Mouse (Mus musculus): ENCODE results near the gene Rpl41. TPM values are rescaled to one million over a fixed set of nuclear protein-coding genes. Genes with fewer than 3 reads are reported as not detected.

Rpl41 gene
- total RNA-seq (2014; rRNA removed) (877 and 1,605 TPM in 2 replicates), polyA plus RNA-seq (2015; fragmentation: Nextera tagmentation; extraction: Ambion mirVana) (2,439 and 3,234 TPM in 2 replicates)

- no peaks in the 10 kb centered on the region for H3K27me3 ChIP-seq (ENCODE audit: insufficient read depth, low read length)
- peak within 1 kb of the TSS; percentile 84 for H3K4me2 ChIP-seq (ENCODE audit: low read depth)
- ATAC-seq = peak; percentile 92
- H3K9me3 ChIP-seq (ENCODE audit: low read length) = no peaks in the 10 kb centered on the region
- H3K9ac ChIP-seq = peak within 1 kb of the TSS; percentile 92
- peak within 1 kb of the TSS; percentile 99 for H3K27ac ChIP-seq (ENCODE audit: low read depth, low read length)
- 1% methylated on average over 31 of the region's 31 CpGs for WGBS
- peaks cover 7% of the 10 kb centered on the region; the same call in 1 of the 2 replicates for H3K4me1 ChIP-seq (ENCODE audit: insufficient read depth)
- peaks cover 17% of the 10 kb centered on the region for H3K36me3 ChIP-seq (ENCODE audit: insufficient read depth)
- peak; percentile 98 for DNase-seq
- peak within 1 kb of the TSS; percentile 74 for H3K4me3 ChIP-seq (ENCODE audit: low read depth, low read length)
- 0 out of 2 replicates have a peak, but pooled peaks have one; percentile 21 for TF ChIP-seq CTCF (IDR thresholded peaks at IDR 0.05; ENCODE audit: low read depth)
Measured at GRCm38 (mm10) chr10:128548947-128549681, at the start of gene Rpl41. Gene Rpl41, minus strand, starts transcription at chr10:128549305.

GRCm38 (mm10) chr10:128598476-128598875 lies 49.4 kb upstream of the Rpl41 start:
- no peak for DNase-seq
- no peak overlapping the region for H3K4me2 ChIP-seq (ENCODE audit: low read depth)
- H3K36me3 ChIP-seq (ENCODE audit: insufficient read depth) = no peaks in the 10 kb centered on the region
- no peaks in the 10 kb centered on the region for H3K9me3 ChIP-seq (ENCODE audit: low read length)
- TF ChIP-seq CTCF (IDR thresholded peaks at IDR 0.05; ENCODE audit: low read depth) = no peak
- 79% methylated on average over 2 of the region's 2 CpGs for WGBS
- H3K27ac ChIP-seq (ENCODE audit: low read depth, low read length) = no peak overlapping the region
- ATAC-seq = no peak
- H3K9ac ChIP-seq = no peak overlapping the region
- no peaks in the 10 kb centered on the region for H3K4me1 ChIP-seq (ENCODE audit: insufficient read depth)
- no peak overlapping the region for H3K4me3 ChIP-seq (ENCODE audit: low read depth, low read length)
- no peaks in the 10 kb centered on the region for H3K27me3 ChIP-seq (ENCODE audit: insufficient read depth, low read length)

GRCm38 (mm10) chr10:128592797-128593196 lies 43.7 kb upstream of the Rpl41 start:
- Histone ChIP-seq H3K27ac (ENCODE audit: low read depth, low read length) (no peak overlapping the region), H3K4me2 (ENCODE audit: low read depth) (no peak overlapping the region), H3K36me3 (ENCODE audit: insufficient read depth) (no peaks in the 10 kb centered on the region), H3K4me3 (ENCODE audit: low read depth, low read length) (no peak overlapping the region), H3K4me1 (ENCODE audit: insufficient read depth) (no peaks in the 10 kb centered on the region), H3K9me3 (ENCODE audit: low read length) (no peaks in the 10 kb centered on the region), H3K27me3 (ENCODE audit: insufficient read depth, low read length) (peaks cover 17% of the 10 kb centered on the region), H3K9ac (no peak overlapping the region)
- no peak for TF ChIP-seq CTCF (IDR thresholded peaks at IDR 0.05; ENCODE audit: low read depth)
- no peak for DNase-seq
- ATAC-seq = no peak
- WGBS = 39% methylated on average over 5 of the region's 5 CpGs

GRCm38 (mm10) chr10:128591436-128591835 lies 42.3 kb upstream of the Rpl41 start:
- no peak overlapping the region for H3K4me3 ChIP-seq (ENCODE audit: low read depth, low read length)
- H3K36me3 ChIP-seq (ENCODE audit: insufficient read depth) = no peaks in the 10 kb centered on the region
- H3K4me1 ChIP-seq (ENCODE audit: insufficient read depth) = no peaks in the 10 kb centered on the region
- DNase-seq (no peak), ATAC-seq (no peak)
- H3K27ac ChIP-seq (ENCODE audit: low read depth, low read length) = no peak overlapping the region
- no peak for TF ChIP-seq CTCF (IDR thresholded peaks at IDR 0.05; ENCODE audit: low read depth)
- peaks cover 18% of the 10 kb centered on the region for H3K27me3 ChIP-seq (ENCODE audit: insufficient read depth, low read length)
- no peak overlapping the region for H3K4me2 ChIP-seq (ENCODE audit: low read depth)
- H3K9ac ChIP-seq = no peak overlapping the region
- H3K9me3 ChIP-seq (ENCODE audit: low read length) = no peaks in the 10 kb centered on the region
- 92% methylated on average over 6 of the region's 6 CpGs for WGBS

GRCm38 (mm10) chr10:128590193-128590690 lies 41.1 kb upstream of the Rpl41 start:
- peak; percentile 79 for TF ChIP-seq CTCF (IDR thresholded peaks at IDR 0.05; ENCODE audit: low read depth)
- peak; percentile 72 for DNase-seq
- no peak overlapping the region; the same call in 1 of the 2 replicates for H3K27ac ChIP-seq (ENCODE audit: low read depth, low read length)
- H3K4me2 ChIP-seq (ENCODE audit: low read depth) = peak overlapping the region; percentile 96
- peak overlapping the region; percentile 58 for H3K4me3 ChIP-seq (ENCODE audit: low read depth, low read length)
- 2% methylated on average over 42 of the region's 43 CpGs for WGBS
- H3K36me3 ChIP-seq (ENCODE audit: insufficient read depth) = no peaks in the 10 kb centered on the region
- H3K4me1 ChIP-seq (ENCODE audit: insufficient read depth) = no peaks in the 10 kb centered on the region
- H3K9ac ChIP-seq = peak overlapping the region; percentile 51
- ATAC-seq = peak; percentile 78
- H3K9me3 ChIP-seq (ENCODE audit: low read length) = no peaks in the 10 kb centered on the region
- peaks cover 18% of the 10 kb centered on the region for H3K27me3 ChIP-seq (ENCODE audit: insufficient read depth, low read length)

GRCm38 (mm10) chr10:128589464-128590192 lies 40.5 kb upstream of the Rpl41 start, which contains the start of gene Erbb3:
Gene Erbb3, minus strand, starts transcription at chr10:128589652.
- under 1% methylated on average over 43 of the region's 43 CpGs for WGBS
- ATAC-seq (peak; percentile 52), DNase-seq (peak; percentile 30)
- no peaks in the 10 kb centered on the region for H3K4me1 ChIP-seq (ENCODE audit: insufficient read depth)
- H3K4me3 ChIP-seq (ENCODE audit: low read depth, low read length) = peak within 1 kb of the TSS; percentile 58
- no peaks in the 10 kb centered on the region for H3K36me3 ChIP-seq (ENCODE audit: insufficient read depth)
- no peak within 1 kb of the TSS; the same call in 1 of the 2 replicates for H3K27ac ChIP-seq (ENCODE audit: low read depth, low read length)
- H3K4me2 ChIP-seq (ENCODE audit: low read depth) = peak within 1 kb of the TSS; percentile 96
- no peak for TF ChIP-seq CTCF (IDR thresholded peaks at IDR 0.05; ENCODE audit: low read depth)
- H3K9me3 ChIP-seq (ENCODE audit: low read length) = no peaks in the 10 kb centered on the region
- peaks cover 18% of the 10 kb centered on the region for H3K27me3 ChIP-seq (ENCODE audit: insufficient read depth, low read length)
- H3K9ac ChIP-seq = peak within 1 kb of the TSS; percentile 51
